Mouse (Mus musculus) ES-E14 (cell line): ENCODE measurements at regions not wholly inside any gene's neighbourhood (a gene's known extent, or its start where the extent isn't known, plus 50 kb on each side); places are given as distances from the start of the nearest gene placed in this dataset.

ENCODE experiments used
- CHD2 ChIP-seq: IDR thresholded peaks from 2 replicates; pipeline ENCODE4 v1.6.1; 2014; ENCODE audit warnings: mild to moderate bottlenecking, low read depth, low read length, inconsistent platforms
- HCFC1 ChIP-seq: IDR thresholded peaks from 2 replicates; pipeline ENCODE4 v1.6.1; 2012; ENCODE audit warnings: low read length, inconsistent platforms, borderline replicate concordance; ENCODE audit not compliant: insufficient read depth

- no peak for TF ChIP-seq HCFC1
- TF ChIP-seq CHD2: no peak
These were observed 304.6 kb upstream of the Fam241a start for GRCm38 (mm10) chr3:128200574-128201235.
